Mouse (Mus musculus) embryonic facial prominence, embryonic 10.5 days (tissue): ENCODE measurements at regions not wholly inside any gene's neighbourhood (a gene's known extent, or its start where the extent isn't known, plus 50 kb on each side); places are given as distances from the start of the nearest gene placed in this dataset.

Experiments used
- DNase-seq: peaks from one replicate; pipeline ENCODE4 v3.0.0-alpha.2; 2017; ENCODE audit warnings: low spot score
- H3K27ac ChIP-seq: fragments of 300-500 bp; sonication (generic); replicated peaks from 2 replicates; pipeline ENCODE4 v1.5.1; 2016; ENCODE audit warnings: mild to moderate bottlenecking
- H3K27me3 ChIP-seq: fragments of 300-500 bp; sonication (generic); replicated peaks from 2 replicates; pipeline ENCODE4 v1.6.1; 2016; ENCODE audit warnings: low read depth, mild to moderate bottlenecking; ENCODE audit not compliant: poor library complexity, severe bottlenecking
- H3K36me3 ChIP-seq: fragments of 300-500 bp; sonication (generic); replicated peaks from 2 replicates; pipeline ENCODE4 v1.6.1; 2016; ENCODE audit warnings: mild to moderate bottlenecking, moderate library complexity
- H3K4me1 ChIP-seq: fragments of 300-500 bp; sonication (generic); 2 replicates; pipeline ENCODE4 v1.6.1; 2016
- H3K4me3 ChIP-seq: fragments of 300-500 bp; sonication (generic); 2 replicates; pipeline ENCODE4 v1.5.1; 2016; ENCODE audit warnings: mild to moderate bottlenecking, moderate library complexity
- H3K9me3 ChIP-seq: fragments of 300-500 bp; sonication (generic); 2 replicates; pipeline ENCODE4 v1.6.1; 2016; ENCODE audit warnings: mild to moderate bottlenecking
- WGBS: fragments of 180-500 bp; shearing (Covaris S2); methylation state at CpG from one replicate; pipeline ENCODE4 v1.1.7; 2016; 5-methylcytosine and 5-hydroxymethylcytosine counted together

DNA sequence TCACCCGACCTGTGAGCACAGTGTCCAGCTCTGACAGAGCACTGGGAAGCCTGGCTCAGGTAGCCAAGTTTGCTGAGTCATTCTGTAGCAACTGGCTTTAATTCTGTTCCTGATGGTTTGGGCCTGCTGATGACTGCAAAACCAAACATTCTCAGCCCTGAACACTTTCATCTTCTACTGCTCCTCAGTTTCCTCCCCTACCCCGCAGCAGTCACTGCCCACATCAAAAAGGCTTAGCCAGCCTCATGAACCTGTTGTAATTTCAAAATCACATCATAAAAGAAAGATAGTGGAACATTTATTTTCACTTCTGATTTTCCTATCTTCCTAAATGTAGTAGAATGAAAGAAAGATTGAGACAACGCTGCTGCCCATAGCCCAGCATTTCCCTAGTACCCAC, 251.5 kb downstream of the Car8 start:
- no peaks in the 10 kb centered on the region for H3K4me1 ChIP-seq
- no peak overlapping the region for H3K27ac ChIP-seq
- 83% methylated on average over 3 of the region's 3 CpGs for WGBS
- DNase-seq, result no peak
- H3K9me3 ChIP-seq, result no peaks in the 10 kb centered on the region
- H3K36me3 ChIP-seq, result no peaks in the 10 kb centered on the region
- H3K4me3 ChIP-seq, result no peak overlapping the region
- no peaks in the 10 kb centered on the region for H3K27me3 ChIP-seq

DNA sequence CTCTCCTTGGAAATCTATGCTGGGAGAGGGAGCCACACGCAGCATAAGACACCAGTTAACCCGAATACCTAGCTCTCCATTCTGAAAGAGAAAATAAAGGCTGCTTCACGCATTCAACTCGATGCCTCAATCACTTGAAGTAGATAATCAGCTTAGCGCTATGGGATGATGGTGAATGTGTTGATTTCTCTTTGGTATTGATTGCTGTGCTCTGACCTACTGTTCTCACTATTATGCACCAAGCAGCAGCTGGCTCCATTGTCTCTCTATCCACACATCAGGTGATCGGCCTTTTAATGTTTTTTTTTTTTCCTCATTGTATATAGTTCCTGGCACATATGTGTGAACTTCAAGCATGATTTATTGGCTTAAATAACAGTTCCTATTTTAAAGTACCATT, 254.0 kb downstream of the Car8 start:
- H3K9me3 ChIP-seq, result no peaks in the 10 kb centered on the region
- DNase-seq, result no peak
- H3K4me1 ChIP-seq, result no peaks in the 10 kb centered on the region
- no peaks in the 10 kb centered on the region for H3K36me3 ChIP-seq
- no peak overlapping the region for H3K27ac ChIP-seq
- no peak overlapping the region for H3K4me3 ChIP-seq
- 86% methylated on average over 6 of the region's 6 CpGs for WGBS
- H3K27me3 ChIP-seq, result no peaks in the 10 kb centered on the region

- Histone ChIP-seq H3K36me3 (no peaks in the 10 kb centered on the region), H3K27me3 (no peaks in the 10 kb centered on the region), H3K4me3 (no peak overlapping the region), H3K4me1 (0 out of 2 replicates have a peak, but pooled peaks cover 3% of the 10 kb centered on the region), H3K27ac (no peak overlapping the region), H3K9me3 (no peaks in the 10 kb centered on the region)
- WGBS, result 88% methylated on average over 12 of the region's 12 CpGs
- DNase-seq, result no peak
Measured at GRCm38 (mm10) chr4:7979772-7980351, 259.0 kb downstream of the Car8 start.

DNA sequence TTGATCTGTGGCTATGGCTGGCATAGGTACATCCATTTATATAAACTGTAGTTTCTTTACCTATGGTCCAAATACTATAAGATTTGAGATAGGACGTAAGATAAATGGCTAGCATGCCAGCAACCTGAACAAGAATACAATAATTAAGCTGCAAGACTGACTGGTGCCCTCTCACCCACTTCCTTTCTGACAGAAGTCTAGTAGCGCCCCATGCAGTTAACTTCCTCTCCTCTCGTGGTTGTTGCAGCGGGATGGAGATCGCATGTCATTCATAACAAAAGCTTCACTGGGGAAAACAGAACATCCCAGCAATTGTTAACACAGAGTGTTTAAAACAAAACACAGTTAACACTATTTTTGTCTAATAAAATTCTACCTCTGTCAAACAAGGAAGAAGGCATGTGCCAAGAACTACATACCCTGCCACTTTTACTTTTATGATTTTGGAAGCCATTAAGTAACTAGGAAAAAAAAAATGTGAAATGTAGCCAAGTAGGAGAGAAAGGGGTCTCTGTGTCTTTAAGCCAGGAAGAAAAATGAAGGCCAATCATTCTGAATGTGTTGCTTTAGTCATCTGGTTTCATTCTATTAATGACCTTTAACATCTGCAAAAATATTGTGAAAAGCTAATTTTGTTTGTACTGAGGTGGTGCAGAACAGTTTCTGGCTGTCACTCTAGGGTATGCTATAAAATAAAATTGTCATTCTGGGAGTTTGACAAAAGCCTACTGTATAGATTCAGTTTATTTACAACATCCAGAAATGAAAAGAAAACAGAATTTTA, 261.0 kb downstream of the Car8 start:
- H3K27me3 ChIP-seq, result no peaks in the 10 kb centered on the region
- no peaks in the 10 kb centered on the region for H3K9me3 ChIP-seq
- 55% methylated on average over 5 of the region's 5 CpGs for WGBS
- H3K4me3 ChIP-seq, result no peak overlapping the region
- H3K4me1 ChIP-seq, result 0 out of 2 replicates have a peak, but pooled peaks cover 3% of the 10 kb centered on the region
- no peak for DNase-seq
- H3K36me3 ChIP-seq, result no peaks in the 10 kb centered on the region
- no peak overlapping the region for H3K27ac ChIP-seq

GRCm38 (mm10) chr4:7970272-7970671, 268.6 kb downstream of the Car8 start:
- Histone ChIP-seq H3K9me3 (no peaks in the 10 kb centered on the region), H3K4me3 (no peak overlapping the region), H3K4me1 (no peaks in the 10 kb centered on the region), H3K36me3 (no peaks in the 10 kb centered on the region), H3K27me3 (no peaks in the 10 kb centered on the region), H3K27ac (no peak overlapping the region)
- 64% methylated on average over 6 of the region's 6 CpGs for WGBS
- no peak for DNase-seq

GRCm38 (mm10) chr4:7965663-7966062, 273.2 kb downstream of the Car8 start:
- Histone ChIP-seq H3K27ac (no peak overlapping the region), H3K36me3 (no peaks in the 10 kb centered on the region), H3K27me3 (no peaks in the 10 kb centered on the region), H3K4me3 (no peak overlapping the region), H3K9me3 (no peaks in the 10 kb centered on the region), H3K4me1 (peaks cover 6% of the 10 kb centered on the region)
- 91% methylated on average over 5 of the region's 5 CpGs for WGBS
- no peak for DNase-seq

DNA sequence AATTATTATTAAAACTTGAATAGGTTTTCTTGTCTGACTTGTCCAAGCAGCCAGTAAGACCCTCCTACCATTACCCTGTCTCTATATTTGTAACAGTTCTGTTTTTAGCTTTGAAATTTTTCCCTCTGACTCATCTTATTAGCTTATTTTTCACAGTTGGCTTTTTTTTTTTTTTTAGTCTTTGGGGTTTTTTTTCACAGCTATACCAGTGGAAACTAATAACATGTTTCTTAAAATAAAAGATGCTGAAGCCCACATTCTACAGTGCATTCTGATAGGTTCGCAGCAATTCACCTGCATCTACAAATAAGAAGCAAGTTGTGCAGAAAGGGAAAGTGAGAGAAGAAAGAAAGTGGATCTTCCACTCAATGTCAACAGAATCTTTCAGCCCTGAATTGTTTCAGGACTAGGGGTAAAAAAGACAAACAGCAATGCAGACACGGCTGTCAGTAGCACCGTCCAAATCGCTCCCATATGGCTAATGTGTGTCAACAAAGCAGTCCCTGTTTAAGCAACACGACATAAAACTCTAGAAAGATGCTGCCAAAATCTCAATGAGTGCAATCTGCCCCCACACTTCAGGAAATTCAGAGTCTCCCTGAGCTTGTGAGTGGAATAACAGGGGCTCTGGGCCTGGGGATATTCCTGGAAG, 277.2 kb downstream of the Car8 start:
- H3K27ac ChIP-seq, result no peak overlapping the region
- no peaks in the 10 kb centered on the region for H3K27me3 ChIP-seq
- no peaks in the 10 kb centered on the region for H3K9me3 ChIP-seq
- peaks cover 6% of the 10 kb centered on the region for H3K4me1 ChIP-seq
- H3K36me3 ChIP-seq, result no peaks in the 10 kb centered on the region
- 45% methylated on average over 5 of the region's 5 CpGs for WGBS
- H3K4me3 ChIP-seq, result no peak overlapping the region
- peak; percentile 14 for DNase-seq

GRCm38 (mm10) chr4:7960335-7960734, 278.5 kb downstream of the Car8 start:
- Histone ChIP-seq H3K4me1 (peaks cover 6% of the 10 kb centered on the region), H3K9me3 (no peaks in the 10 kb centered on the region), H3K27ac (no peak overlapping the region), H3K36me3 (no peaks in the 10 kb centered on the region), H3K4me3 (no peak overlapping the region), H3K27me3 (no peaks in the 10 kb centered on the region)
- DNase-seq, result no peak
- 88% methylated on average over 2 of the region's 2 CpGs for WGBS

DNA sequence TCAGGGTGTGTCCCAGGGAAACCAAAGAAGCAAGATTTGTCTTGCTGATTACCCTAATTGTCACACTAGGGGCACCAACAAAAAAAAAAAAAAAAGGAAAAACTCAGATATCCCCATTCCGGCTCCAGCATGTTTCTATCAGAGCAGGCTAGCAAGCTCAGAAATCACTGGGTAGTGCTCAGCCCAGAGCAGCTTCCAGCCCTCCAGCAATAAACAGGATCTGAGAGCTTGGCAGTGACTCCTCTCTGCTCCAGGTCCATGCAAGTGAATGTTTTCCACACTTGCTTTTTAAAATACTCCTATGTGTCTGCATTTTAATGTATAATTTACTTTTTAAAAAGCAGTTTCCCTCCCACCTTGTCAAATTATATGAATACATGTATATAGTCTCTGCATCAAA, 290.8 kb downstream of the Car8 start:
- Histone ChIP-seq H3K27me3 (no peaks in the 10 kb centered on the region), H3K9me3 (no peaks in the 10 kb centered on the region), H3K4me1 (no peaks in the 10 kb centered on the region), H3K27ac (no peak overlapping the region), H3K36me3 (no peaks in the 10 kb centered on the region), H3K4me3 (no peak overlapping the region)
- DNase-seq, result no peak
- WGBS, result 73% methylated on average over 1 of the region's 1 CpGs

DNA sequence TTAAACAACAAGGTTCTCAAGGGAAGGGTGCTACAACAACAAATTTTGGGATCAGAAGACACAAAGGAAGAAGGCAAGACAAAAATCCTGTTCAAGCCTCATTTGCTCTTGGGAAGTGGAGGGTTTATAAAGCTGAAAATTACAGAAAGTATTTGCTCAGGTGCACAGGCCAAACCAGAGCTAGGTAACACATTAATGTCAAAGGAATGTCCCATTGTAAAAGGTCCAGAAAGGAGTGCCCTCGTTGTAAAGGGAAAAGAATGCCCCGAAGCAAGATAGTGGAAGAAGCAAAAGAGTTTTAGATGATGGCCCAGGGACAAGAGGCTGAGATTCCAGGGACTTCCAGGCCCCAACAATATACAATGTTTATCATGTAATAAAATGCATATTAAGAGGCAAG, 317.3 kb downstream of the Car8 start:
- WGBS, result 60% methylated on average over 2 of the region's 2 CpGs
- Histone ChIP-seq H3K27me3 (no peaks in the 10 kb centered on the region), H3K36me3 (no peaks in the 10 kb centered on the region), H3K9me3 (no peaks in the 10 kb centered on the region), H3K4me1 (no peaks in the 10 kb centered on the region), H3K27ac (no peak overlapping the region), H3K4me3 (no peak overlapping the region)
- DNase-seq, result no peak

DNA sequence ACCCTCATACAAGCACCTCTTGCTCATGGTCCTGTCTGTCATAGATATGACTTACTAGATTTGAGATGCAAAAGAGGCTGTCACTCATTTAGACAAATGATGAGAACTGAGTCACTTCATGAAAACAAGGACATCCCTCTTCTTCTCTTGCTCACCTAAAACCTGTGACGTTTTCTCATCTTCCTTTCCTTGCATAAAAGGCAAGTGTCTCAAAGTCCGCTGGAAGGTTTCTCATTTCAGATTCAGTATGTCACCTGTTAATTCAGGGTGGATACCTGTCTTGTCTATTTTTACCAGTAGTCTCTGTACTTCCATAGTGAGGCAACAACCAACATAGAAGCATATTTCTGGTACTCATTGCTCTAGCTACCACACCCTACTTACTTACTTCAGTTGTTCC, 325.6 kb downstream of the Car8 start:
- H3K4me1 ChIP-seq, result no peaks in the 10 kb centered on the region
- no peaks in the 10 kb centered on the region for H3K9me3 ChIP-seq
- no peaks in the 10 kb centered on the region for H3K27me3 ChIP-seq
- no peak overlapping the region for H3K27ac ChIP-seq
- DNase-seq, result no peak
- H3K36me3 ChIP-seq, result no peaks in the 10 kb centered on the region
- no peak overlapping the region for H3K4me3 ChIP-seq
- 93% methylated on average over 2 of the region's 2 CpGs for WGBS

DNA sequence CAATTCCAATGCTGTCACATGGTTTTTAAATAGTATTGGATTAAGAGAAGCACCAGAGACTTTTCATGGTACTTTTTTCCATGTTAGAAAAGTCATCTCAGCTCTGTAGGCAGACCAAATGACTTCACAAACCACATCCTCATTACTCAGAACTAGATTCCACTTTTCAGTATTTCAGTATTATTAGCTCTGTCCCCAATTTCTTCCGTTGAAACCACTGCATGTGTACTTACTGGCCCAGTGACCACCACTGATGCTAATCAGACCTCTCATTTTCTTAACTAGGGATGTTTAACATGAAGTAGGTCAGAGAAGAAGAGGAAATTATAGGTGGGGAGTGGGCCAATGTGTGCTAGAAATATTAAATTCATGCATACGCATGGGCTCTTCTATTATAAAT, 326.2 kb downstream of the Car8 start:
- Histone ChIP-seq H3K9me3 (no peaks in the 10 kb centered on the region), H3K4me3 (no peak overlapping the region), H3K36me3 (no peaks in the 10 kb centered on the region), H3K4me1 (no peaks in the 10 kb centered on the region), H3K27me3 (no peaks in the 10 kb centered on the region), H3K27ac (no peak overlapping the region)
- DNase-seq, result no peak
- WGBS, result 91% methylated on average over 2 of the region's 2 CpGs

DNA sequence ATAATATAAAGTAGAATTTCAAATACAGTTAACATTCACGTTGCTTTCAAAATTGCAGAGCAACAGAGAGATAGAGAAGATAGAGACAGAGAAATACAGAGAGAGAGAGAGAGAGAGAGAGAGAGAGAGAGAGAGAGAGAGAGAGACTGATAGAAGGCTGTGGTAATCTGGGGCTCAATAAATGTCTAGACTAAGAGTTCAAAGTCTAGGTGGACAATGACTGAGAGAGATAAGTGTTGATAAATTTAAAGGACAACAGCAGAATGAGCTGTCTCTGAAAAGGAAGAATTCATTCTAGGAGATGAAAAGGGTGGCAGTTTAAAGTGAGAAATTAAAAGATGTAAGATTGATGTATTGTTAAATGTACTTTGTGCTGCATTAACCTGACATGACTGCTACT, 335.7 kb downstream of the Car8 start:
- WGBS, result 62% methylated on average over 1 of the region's 1 CpGs
- Histone ChIP-seq H3K4me1 (no peaks in the 10 kb centered on the region), H3K4me3 (no peak overlapping the region), H3K27ac (no peak overlapping the region), H3K9me3 (no peaks in the 10 kb centered on the region), H3K27me3 (no peaks in the 10 kb centered on the region), H3K36me3 (no peaks in the 10 kb centered on the region)
- no peak for DNase-seq
